Mouse (Mus musculus): ENCODE results near the gene 4931414P19Rik. TPM values are rescaled to one million over a fixed set of nuclear protein-coding genes. Genes with fewer than 3 reads are reported as not detected.

The 4931414P19Rik gene
- polyA plus RNA-seq, 1 experiment from 2014 or later = 12.2 TPM

- ATAC-seq (no peak), DNase-seq (ENCODE audit: low read depth, low spot score) (no peak)
- in situ Hi-C loops (cut with MboI; ENCODE audit: low pct_unique_long_range_greater_than_20kb) = loop anchor here (5.0 to 10.0 kb wide), 2 partner anchors 116 to 418 kb away; no protein-coding TSS in a partner anchor
- TF ChIP-seq CTCF (IDR thresholded peaks at IDR 0.05) = no peak
- no peaks in the 10 kb centered on the region for H3K27me3 ChIP-seq
- CTCF ChIA-PET = interaction anchor here (0.8 to 4.2 kb wide), 5 partner anchors 8 to 114 kb away, joined by 3 to 22 read pairs (median 3); no protein-coding TSS in a partner anchor
- POLR2A ChIA-PET = interaction anchor here (1.1 kb wide), 1 partner anchor 9 kb away, joined by 3 read pairs; no protein-coding TSS in a partner anchor
These were observed 37.2 kb upstream of the 4931414P19Rik start for GRCm38 (mm10) chr14:54643011-54643410.

- TF ChIP-seq CTCF (IDR thresholded peaks at IDR 0.05) = no peak
- in situ Hi-C loops (cut with MboI; ENCODE audit: low pct_unique_long_range_greater_than_20kb) = loop anchor here (5.0 to 10.0 kb wide), 2 partner anchors 115 to 418 kb away; no protein-coding TSS in a partner anchor
- ChIA-PET CTCF (interaction anchor here (0.8 to 4.2 kb wide), 15 partner anchors 8 to 245 kb away, joined by 3 to 22 read pairs (median 4); partner anchors contain the start of gene Haus4), POLR2A (interaction anchor here (0.6 to 1.1 kb wide), 3 partner anchors 10 to 127 kb away, joined by 3 to 9 read pairs (median 3); partner anchors contain the start of gene Acin1)
- ATAC-seq (no peak), DNase-seq (ENCODE audit: low read depth, low spot score) (no peak)
- H3K27me3 ChIP-seq = no peaks in the 10 kb centered on the region
These were observed 36.6 kb upstream of the 4931414P19Rik start for GRCm38 (mm10) chr14:54642224-54642944.

GRCm38 (mm10) chr14:54641305-54641969, 35.6 kb upstream of the 4931414P19Rik start, which contains the start of gene Cdh24:
Gene Cdh24 (minus strand): TSS chr14:54641364.
- no peak for TF ChIP-seq CTCF (IDR thresholded peaks at IDR 0.05)
- in situ Hi-C loops (cut with MboI; ENCODE audit: low pct_unique_long_range_greater_than_20kb) = loop anchor here (5.0 to 10.0 kb wide), 2 partner anchors 114 to 417 kb away; no protein-coding TSS in a partner anchor
- ATAC-seq (peak; percentile 80), DNase-seq (ENCODE audit: low read depth, low spot score) (no peak)
- no peaks in the 10 kb centered on the region for H3K27me3 ChIP-seq
- CTCF ChIA-PET = interaction anchor here (0.6 to 4.2 kb wide), 17 partner anchors 9 to 246 kb away, joined by 3 to 22 read pairs (median 4); partner anchors contain the start of gene Haus4
- POLR2A ChIA-PET = interaction anchor here (0.6 to 1.0 kb wide), 3 partner anchors 45 to 126 kb away, joined by 3 to 9 read pairs (median 3); partner anchors contain the start of gene Acin1

GRCm38 (mm10) chr14:54640946-54641304, 35.1 kb upstream of the 4931414P19Rik start, which contains the start of gene Gm17606:
Gene Gm17606 (plus strand): TSS chr14:54640952.
- TF ChIP-seq CTCF (IDR thresholded peaks at IDR 0.05) = no peak
- peak; percentile 0 for ATAC-seq
- ChIA-PET POLR2A (no interaction called here), CTCF (interaction anchor here (0.6 to 4.2 kb wide), 10 partner anchors 10 to 117 kb away, joined by 3 to 22 read pairs (median 4); partner anchors contain the start of gene Haus4)
- no peak for DNase-seq (ENCODE audit: low read depth, low spot score)
- in situ Hi-C loops (cut with MboI; ENCODE audit: low pct_unique_long_range_greater_than_20kb) = loop anchor here (5.0 to 10.0 kb wide), 2 partner anchors 114 to 416 kb away; no protein-coding TSS in a partner anchor
- H3K27me3 ChIP-seq = no peaks in the 10 kb centered on the region

GRCm38 (mm10) chr14:54640121-54640520, 34.3 kb upstream of the 4931414P19Rik start:
- DNase-seq (ENCODE audit: low read depth, low spot score) (no peak), ATAC-seq (no peak)
- in situ Hi-C loops (cut with MboI; ENCODE audit: low pct_unique_long_range_greater_than_20kb) = loop anchor here (5.0 to 10.0 kb wide), 2 partner anchors 113 to 415 kb away; no protein-coding TSS in a partner anchor
- ChIA-PET POLR2A (no interaction called here), CTCF (interaction anchor here (1.7 kb wide), 1 partner anchor 112 kb away, joined by 9 read pairs; no protein-coding TSS in a partner anchor)
- no peak for TF ChIP-seq CTCF (IDR thresholded peaks at IDR 0.05)
- H3K27me3 ChIP-seq = no peaks in the 10 kb centered on the region

- DNase-seq (ENCODE audit: low read depth, low spot score) = no peak
- no peak for TF ChIP-seq CTCF (IDR thresholded peaks at IDR 0.05)
- in situ Hi-C loops (cut with MboI; ENCODE audit: low pct_unique_long_range_greater_than_20kb) = loop anchor here (5.0 kb wide), 1 partner anchor 56 kb away; no protein-coding TSS in a partner anchor
- POLR2A ChIA-PET = no interaction called here
- H3K27me3 ChIP-seq = no peaks in the 10 kb centered on the region
- CTCF ChIA-PET = interaction anchor here (0.6 to 2.2 kb wide), 6 partner anchors 12 to 110 kb away, joined by 3 to 18 read pairs (median 6); partner anchors contain the start of genes Psmb11 and Psmb5
- no peak for ATAC-seq
These were observed 32.4 kb upstream of the 4931414P19Rik start for GRCm38 (mm10) chr14:54638210-54638609.

GRCm38 (mm10) chr14:54636954-54637353, 31.2 kb upstream of the 4931414P19Rik start:
- ChIA-PET POLR2A (no interaction called here), CTCF (interaction anchor here (0.8 to 2.2 kb wide), 5 partner anchors 11 to 109 kb away, joined by 3 to 18 read pairs (median 7); partner anchors contain the start of genes Psmb11 and Psmb5)
- ATAC-seq = no peak
- no peaks in the 10 kb centered on the region for H3K27me3 ChIP-seq
- no peak for DNase-seq (ENCODE audit: low read depth, low spot score)
- in situ Hi-C loops (cut with MboI; ENCODE audit: low pct_unique_long_range_greater_than_20kb) = loop anchor here (5.0 kb wide), 1 partner anchor 55 kb away; no protein-coding TSS in a partner anchor
- no peak for TF ChIP-seq CTCF (IDR thresholded peaks at IDR 0.05)

GRCm38 (mm10) chr14:54634182-54634581, 28.4 kb upstream of the 4931414P19Rik start:
- CTCF ChIA-PET = no interaction called here
- no peak for TF ChIP-seq CTCF (IDR thresholded peaks at IDR 0.05)
- POLR2A ChIA-PET = no interaction called here
- ATAC-seq (no peak), DNase-seq (ENCODE audit: low read depth, low spot score) (no peak)
- no peaks in the 10 kb centered on the region for H3K27me3 ChIP-seq
- in situ Hi-C loops (cut with MboI; ENCODE audit: low pct_unique_long_range_greater_than_20kb) = no loop called here

- POLR2A ChIA-PET = no interaction called here
- TF ChIP-seq CTCF (IDR thresholded peaks at IDR 0.05) = no peak
- DNase-seq (ENCODE audit: low read depth, low spot score) = no peak
These were observed 26.5 kb upstream of the 4931414P19Rik start for GRCm38 (mm10) chr14:54632252-54632651.

GRCm38 (mm10) chr14:54631240-54631599, 25.4 kb upstream of the 4931414P19Rik start:
- no peak for TF ChIP-seq CTCF (IDR thresholded peaks at IDR 0.05)
- POLR2A ChIA-PET = no interaction called here
- no peak for ATAC-seq
- no peak for DNase-seq (ENCODE audit: low read depth, low spot score)
- no peaks in the 10 kb centered on the region for H3K27me3 ChIP-seq
- in situ Hi-C loops (cut with MboI; ENCODE audit: low pct_unique_long_range_greater_than_20kb) = no loop called here
- CTCF ChIA-PET = interaction anchor here (1.2 kb wide), 1 partner anchor 10 kb away, joined by 3 read pairs; the partner anchor contains the start of genes Cdh24 and Gm17606

More at GRCm38 (mm10) chr14:54632252-54632651, 26.5 kb upstream of the 4931414P19Rik start:
- CTCF ChIA-PET = no interaction called here
- no peaks in the 10 kb centered on the region for H3K27me3 ChIP-seq
- ATAC-seq = no peak
- in situ Hi-C loops (cut with MboI; ENCODE audit: low pct_unique_long_range_greater_than_20kb) = no loop called here
